Mouse (Mus musculus): Measurements from ENCODE around the gene Klf3. TPM values are rescaled to one million over a fixed set of nuclear protein-coding genes. Genes with fewer than 3 reads are reported as not detected.

The Klf3 gene
- polyA plus RNA-seq, 1 experiment from 2014 or later, result 68.1 TPM

DNA sequence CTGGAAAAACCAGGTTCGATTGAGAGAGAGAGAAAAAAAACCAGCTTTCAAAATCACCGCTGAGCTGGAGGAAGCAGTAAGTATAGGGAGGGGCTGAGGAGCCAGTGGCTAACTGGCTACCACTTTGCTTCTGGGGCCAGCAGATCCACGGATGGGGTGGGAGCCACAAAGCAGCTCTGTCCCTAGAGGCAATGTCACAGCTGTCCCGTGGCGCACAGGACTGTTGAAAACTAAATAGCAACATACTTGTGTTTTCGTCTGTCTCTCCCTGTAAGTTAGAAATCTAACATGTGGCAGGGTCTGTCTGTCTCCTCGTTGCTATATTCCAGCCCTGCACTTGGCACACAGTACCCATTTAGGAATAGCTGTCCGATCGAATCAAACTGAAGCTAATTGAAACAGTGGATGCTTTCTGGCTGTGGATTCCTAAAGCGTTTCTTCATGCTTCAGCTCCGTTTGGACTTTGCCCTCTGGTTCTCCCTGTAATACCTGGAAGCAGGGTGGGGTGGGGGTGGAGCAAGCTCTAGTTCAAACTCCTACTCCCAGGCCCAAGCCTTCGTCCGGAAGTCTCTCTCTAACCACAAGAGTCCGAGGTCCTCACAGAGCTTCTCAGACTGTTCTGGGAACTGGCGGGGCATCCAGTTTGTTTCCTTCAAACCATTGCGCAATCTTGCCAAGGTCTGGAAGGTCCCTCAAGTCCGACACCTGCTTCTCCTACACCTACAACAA lies 58.4 kb downstream of the Klf3 start:
- Histone ChIP-seq H3K27ac (ENCODE audit: low read length) (peak overlapping the region; percentile 94), H3K36me3 (ENCODE audit: control insufficient read depth, insufficient read depth, low read length) (no peaks in the 10 kb centered on the region), H3K4me2 (ENCODE audit: low read depth, low read length) (peak overlapping the region; percentile 64), H3K27me3 (replicated peaks; ENCODE audit: control insufficient read depth, insufficient read depth, low read length) (no peaks in the 10 kb centered on the region), H3K9me3 (ENCODE audit: control insufficient read depth, low read length) (no peaks in the 10 kb centered on the region), H3K4me1 (ENCODE audit: control insufficient read depth, insufficient read depth, low read length) (peaks cover 39% of the 10 kb centered on the region), H3K4me3 (ENCODE audit: low read length) (peak overlapping the region; percentile 34), H3K9ac (ENCODE audit: low read depth, low read length) (peak overlapping the region; percentile 67)
- 22% methylated on average over 17 of the region's 17 CpGs for WGBS
- ATAC-seq, result peak; percentile 90

DNA sequence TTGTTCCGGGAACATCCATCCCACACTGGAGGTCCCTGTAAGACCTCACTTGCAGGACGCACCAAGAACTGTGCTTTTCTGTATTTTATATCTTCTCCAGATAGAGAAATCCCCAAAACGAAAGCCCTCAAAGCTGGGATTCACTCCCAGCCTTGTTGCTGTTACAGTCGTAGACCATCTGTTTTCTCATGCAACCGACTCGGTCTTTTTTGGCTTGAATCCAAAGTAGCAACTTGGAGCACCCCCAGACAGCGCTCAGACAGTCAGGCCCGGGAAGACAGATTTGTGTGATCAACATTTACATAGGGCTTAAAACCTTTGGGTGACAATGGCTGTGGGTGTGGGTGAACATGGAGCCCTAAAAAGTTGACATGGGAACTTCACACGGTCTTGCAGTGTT lies 59.1 kb downstream of the Klf3 start:
- H3K27ac ChIP-seq (ENCODE audit: low read length), result peak overlapping the region; percentile 94
- WGBS, result 29% methylated on average over 9 of the region's 9 CpGs
- H3K27me3 ChIP-seq (replicated peaks; ENCODE audit: control insufficient read depth, insufficient read depth, low read length), result no peaks in the 10 kb centered on the region
- H3K9ac ChIP-seq (ENCODE audit: low read depth, low read length), result peak overlapping the region; percentile 7; the same call in 1 of the 2 replicates
- peak; percentile 17 for ATAC-seq
- H3K36me3 ChIP-seq (ENCODE audit: control insufficient read depth, insufficient read depth, low read length), result no peaks in the 10 kb centered on the region
- H3K9me3 ChIP-seq (ENCODE audit: control insufficient read depth, low read length), result no peaks in the 10 kb centered on the region
- peak overlapping the region; percentile 21; the same call in 1 of the 2 replicates for H3K4me2 ChIP-seq (ENCODE audit: low read depth, low read length)
- peaks cover 41% of the 10 kb centered on the region for H3K4me1 ChIP-seq (ENCODE audit: control insufficient read depth, insufficient read depth, low read length)
- H3K4me3 ChIP-seq (ENCODE audit: low read length), result no peak overlapping the region

DNA sequence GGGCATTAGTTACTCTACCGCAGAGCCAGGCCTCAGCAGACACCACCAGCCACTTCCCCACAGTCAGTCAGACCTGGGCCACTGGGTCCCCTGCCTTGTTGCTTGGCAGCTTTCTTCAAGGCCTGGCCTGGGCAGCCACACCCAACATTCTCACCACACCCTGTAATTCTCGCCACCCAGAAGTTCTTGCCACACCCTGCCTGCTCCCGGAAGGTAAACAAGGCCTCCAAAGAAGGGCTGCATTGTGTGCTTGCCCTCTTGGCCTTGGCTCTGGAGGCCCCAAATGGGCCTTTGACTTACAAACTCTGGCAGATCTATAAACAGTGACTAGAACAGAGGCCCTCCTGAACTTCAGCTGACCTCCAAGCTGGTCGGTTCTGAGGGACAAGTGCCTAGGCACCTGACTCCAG lies 61.5 kb downstream of the Klf3 start:
- Histone ChIP-seq H3K4me2 (ENCODE audit: low read depth, low read length) (peak overlapping the region; percentile 28; the same call in 1 of the 2 replicates), H3K27me3 (replicated peaks; ENCODE audit: control insufficient read depth, insufficient read depth, low read length) (no peaks in the 10 kb centered on the region), H3K4me3 (ENCODE audit: low read length) (no peak overlapping the region), H3K27ac (ENCODE audit: low read length) (peak overlapping the region; percentile 90), H3K36me3 (ENCODE audit: control insufficient read depth, insufficient read depth, low read length) (no peaks in the 10 kb centered on the region), H3K9me3 (ENCODE audit: control insufficient read depth, low read length) (no peaks in the 10 kb centered on the region), H3K4me1 (ENCODE audit: control insufficient read depth, insufficient read depth, low read length) (peaks cover 41% of the 10 kb centered on the region), H3K9ac (ENCODE audit: low read depth, low read length) (peak overlapping the region; percentile 21; the same call in 1 of the 2 replicates)
- peak; percentile 80 for ATAC-seq
- 34% methylated on average over 4 of the region's 4 CpGs for WGBS

DNA sequence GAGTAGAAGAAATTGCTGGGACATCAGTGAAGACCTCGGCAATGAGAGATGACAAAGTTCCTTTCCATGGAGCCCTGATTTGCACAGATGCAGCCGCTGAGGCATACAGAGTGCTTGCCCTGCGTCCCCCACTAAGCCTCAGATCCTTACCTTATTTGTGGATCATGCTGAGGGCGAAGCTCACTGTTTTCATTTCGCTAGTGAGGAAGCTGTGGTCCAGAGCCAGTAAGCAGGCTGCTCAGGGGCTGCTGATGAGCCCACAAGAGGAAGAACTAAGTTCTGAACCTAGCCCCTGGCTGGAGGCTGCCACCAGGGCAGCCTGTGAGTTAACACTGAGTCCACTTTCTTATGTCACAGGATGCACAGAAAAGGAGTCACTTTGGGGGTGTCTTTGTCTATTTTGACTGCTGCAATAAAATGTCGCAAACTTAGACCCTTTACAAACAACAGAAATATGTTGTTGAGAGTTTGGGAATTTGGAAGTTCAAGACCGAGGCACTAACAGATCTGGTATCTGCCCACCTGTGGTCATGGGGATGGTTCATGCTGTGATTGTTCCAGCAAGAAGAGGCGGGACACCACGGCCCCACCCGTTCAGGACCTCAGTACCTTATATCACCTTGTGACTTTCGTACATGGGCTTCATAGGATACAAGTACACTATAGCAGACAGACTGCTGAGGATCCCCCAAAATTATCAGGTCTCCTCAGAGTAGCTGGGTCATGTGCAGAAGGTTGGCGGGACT lies 62.2 kb downstream of the Klf3 start:
- 59% methylated on average over 12 of the region's 12 CpGs for WGBS
- peak overlapping the region; percentile 21; the same call in 1 of the 2 replicates for H3K9ac ChIP-seq (ENCODE audit: low read depth, low read length)

DNA sequence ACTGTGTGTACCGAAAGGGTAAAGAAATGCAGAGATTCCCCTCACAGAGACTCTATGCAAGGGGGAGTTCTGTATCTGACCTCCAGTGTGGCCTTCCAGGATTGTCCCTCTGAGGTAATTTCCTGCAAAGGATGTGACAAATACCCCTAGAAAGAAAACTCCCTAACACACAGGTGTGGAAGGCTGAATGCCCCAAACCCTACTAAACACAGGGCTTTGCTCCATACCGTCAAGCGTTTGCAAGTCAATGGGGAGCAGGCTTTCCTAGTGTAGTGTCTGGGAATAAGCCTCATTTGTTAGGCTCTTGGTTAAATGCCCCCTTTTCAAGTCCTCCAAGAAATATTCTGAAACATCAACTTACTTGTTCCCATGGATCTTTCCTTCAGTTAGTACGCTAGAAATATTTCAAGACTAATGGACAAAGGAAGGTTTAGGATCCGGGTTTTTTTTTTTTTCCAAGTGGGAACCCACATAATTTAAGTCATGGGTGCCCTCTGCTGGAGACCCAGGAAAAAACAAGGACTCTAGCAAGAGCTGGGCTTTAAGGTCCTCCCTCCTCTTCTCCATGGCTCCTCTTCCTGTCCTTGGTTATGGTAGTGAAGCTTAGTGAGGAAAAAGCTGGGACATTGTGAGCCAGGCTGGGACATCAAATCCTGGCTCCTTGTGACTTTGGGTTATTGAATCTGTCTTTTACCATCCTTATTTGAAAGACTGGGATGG lies 63.3 kb downstream of the Klf3 start:
- WGBS, result 35% methylated on average over 5 of the region's 5 CpGs
- Histone ChIP-seq H3K27me3 (replicated peaks; ENCODE audit: control insufficient read depth, insufficient read depth, low read length) (no peaks in the 10 kb centered on the region), H3K36me3 (ENCODE audit: control insufficient read depth, insufficient read depth, low read length) (no peaks in the 10 kb centered on the region), H3K27ac (ENCODE audit: low read length) (peak overlapping the region; percentile 90), H3K4me3 (ENCODE audit: low read length) (no peak overlapping the region), H3K4me1 (ENCODE audit: control insufficient read depth, insufficient read depth, low read length) (peaks cover 32% of the 10 kb centered on the region), H3K9me3 (ENCODE audit: control insufficient read depth, low read length) (no peaks in the 10 kb centered on the region), H3K4me2 (ENCODE audit: low read depth, low read length) (no peak overlapping the region), H3K9ac (ENCODE audit: low read depth, low read length) (0 out of 2 replicates have a peak overlapping the region, but pooled peaks have one; percentile 15)
- no peak for ATAC-seq

More for the DNA sequence above, 62.2 kb downstream of the Klf3 start:
- H3K27ac ChIP-seq (ENCODE audit: low read length), result peak overlapping the region; percentile 90
- H3K9me3 ChIP-seq (ENCODE audit: control insufficient read depth, low read length), result no peaks in the 10 kb centered on the region
- H3K36me3 ChIP-seq (ENCODE audit: control insufficient read depth, insufficient read depth, low read length), result no peaks in the 10 kb centered on the region
- peaks cover 38% of the 10 kb centered on the region for H3K4me1 ChIP-seq (ENCODE audit: control insufficient read depth, insufficient read depth, low read length)
- no peaks in the 10 kb centered on the region for H3K27me3 ChIP-seq (replicated peaks; ENCODE audit: control insufficient read depth, insufficient read depth, low read length)
- 0 out of 2 replicates have a peak overlapping the region, but pooled peaks have one; percentile 7 for H3K4me2 ChIP-seq (ENCODE audit: low read depth, low read length)
- H3K4me3 ChIP-seq (ENCODE audit: low read length), result no peak overlapping the region
- ATAC-seq, result peak; percentile 0; the same call in 1 of the 2 replicates

DNA sequence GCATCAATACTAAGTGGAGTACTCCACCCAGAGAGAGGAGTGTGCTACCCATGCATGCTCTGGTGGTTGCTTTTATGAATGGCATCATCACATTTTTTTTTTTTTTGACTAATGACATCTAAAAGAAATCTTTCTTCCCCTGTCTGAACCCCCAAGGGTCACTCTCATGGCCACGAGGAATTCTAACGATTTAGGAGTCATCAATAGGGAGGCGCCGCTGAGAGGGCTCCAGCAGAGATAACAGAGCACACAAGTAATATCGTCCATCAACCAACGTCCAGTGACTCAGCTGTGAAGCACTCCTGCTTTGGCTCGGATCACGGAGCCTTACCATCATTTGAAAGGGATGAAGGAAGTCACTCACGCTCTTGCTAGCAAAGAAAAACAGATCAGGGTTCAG lies 63.9 kb downstream of the Klf3 start:
- Histone ChIP-seq H3K27ac (ENCODE audit: low read length) (no peak overlapping the region), H3K36me3 (ENCODE audit: control insufficient read depth, insufficient read depth, low read length) (no peaks in the 10 kb centered on the region), H3K4me1 (ENCODE audit: control insufficient read depth, insufficient read depth, low read length) (peaks cover 26% of the 10 kb centered on the region), H3K4me2 (ENCODE audit: low read depth, low read length) (no peak overlapping the region), H3K9me3 (ENCODE audit: control insufficient read depth, low read length) (no peaks in the 10 kb centered on the region), H3K9ac (ENCODE audit: low read depth, low read length) (no peak overlapping the region), H3K4me3 (ENCODE audit: low read length) (no peak overlapping the region), H3K27me3 (replicated peaks; ENCODE audit: control insufficient read depth, insufficient read depth, low read length) (no peaks in the 10 kb centered on the region)
- ATAC-seq, result no peak
- 35% methylated on average over 9 of the region's 9 CpGs for WGBS

DNA sequence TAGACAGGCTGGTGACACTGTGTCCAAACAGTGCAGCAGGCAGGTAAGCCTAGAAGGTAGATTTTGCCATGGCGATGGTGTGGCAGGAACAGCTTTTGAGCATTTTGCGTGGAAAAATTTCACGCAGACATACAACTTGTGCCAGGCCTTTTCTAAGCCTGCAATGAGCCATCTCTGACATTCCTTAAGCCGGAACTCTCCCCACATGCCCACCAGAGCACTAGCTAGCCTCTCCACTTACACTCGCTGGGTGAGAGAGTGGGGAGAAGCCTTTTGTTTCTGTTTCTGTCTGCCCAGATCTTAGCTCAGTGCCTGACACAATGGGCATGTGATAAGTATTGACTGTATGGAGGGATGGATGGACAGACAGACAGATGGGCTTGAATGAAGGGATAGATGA lies 64.4 kb downstream of the Klf3 start:
- H3K9me3 ChIP-seq (ENCODE audit: control insufficient read depth, low read length), result no peaks in the 10 kb centered on the region
- no peak overlapping the region for H3K4me2 ChIP-seq (ENCODE audit: low read depth, low read length)
- no peaks in the 10 kb centered on the region for H3K36me3 ChIP-seq (ENCODE audit: control insufficient read depth, insufficient read depth, low read length)
- ATAC-seq, result no peak
- 93% methylated on average over 5 of the region's 5 CpGs for WGBS
- no peak overlapping the region for H3K27ac ChIP-seq (ENCODE audit: low read length)
- H3K4me3 ChIP-seq (ENCODE audit: low read length), result no peak overlapping the region
- peaks cover 23% of the 10 kb centered on the region for H3K4me1 ChIP-seq (ENCODE audit: control insufficient read depth, insufficient read depth, low read length)
- H3K27me3 ChIP-seq (replicated peaks; ENCODE audit: control insufficient read depth, insufficient read depth, low read length), result no peaks in the 10 kb centered on the region
- no peak overlapping the region for H3K9ac ChIP-seq (ENCODE audit: low read depth, low read length)

DNA sequence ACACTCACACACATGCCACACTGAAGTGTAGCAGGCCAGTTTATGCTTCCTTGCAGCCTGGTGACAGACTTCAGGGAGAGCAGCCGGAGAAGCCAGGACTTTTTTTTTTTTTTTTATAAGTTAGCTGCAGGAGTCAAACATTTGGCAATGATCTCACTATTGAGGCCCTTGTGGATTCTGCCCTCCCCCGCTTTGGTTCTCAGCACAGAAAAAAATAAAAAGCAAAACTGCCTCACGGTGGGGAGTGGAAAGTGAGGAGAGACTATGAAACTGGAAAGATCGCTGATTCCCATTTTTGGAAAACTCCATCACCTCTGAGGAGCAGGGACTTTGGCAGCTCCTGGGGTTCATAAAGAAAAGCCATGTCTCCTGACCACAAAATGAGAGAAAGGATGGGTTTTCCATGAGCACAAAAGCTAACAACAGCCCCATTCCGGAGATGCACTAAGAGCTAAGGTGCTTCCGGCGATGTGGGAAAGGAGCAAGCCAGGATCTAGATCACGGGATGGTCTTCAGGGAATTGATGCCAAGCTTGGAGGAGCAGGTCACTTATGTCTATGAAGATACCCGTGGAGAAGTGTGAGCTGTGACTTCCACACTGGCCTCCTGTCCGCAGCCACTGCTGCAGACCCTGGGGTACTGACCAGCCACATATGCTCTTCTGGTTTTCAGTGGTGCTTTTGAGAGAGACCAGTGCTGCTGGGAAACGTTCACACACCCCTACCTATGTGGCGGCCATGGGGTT lies 73.1 kb downstream of the Klf3 start:
- Histone ChIP-seq H3K27ac (ENCODE audit: low read length) (peak overlapping the region; percentile 65), H3K9me3 (ENCODE audit: control insufficient read depth, low read length) (0 out of 2 replicates have a peak, but pooled peaks cover 3% of the 10 kb centered on the region), H3K9ac (ENCODE audit: low read depth, low read length) (peak overlapping the region; percentile 1; the same call in 1 of the 2 replicates), H3K4me1 (ENCODE audit: control insufficient read depth, insufficient read depth, low read length) (peaks cover 18% of the 10 kb centered on the region; the same call in 1 of the 2 replicates), H3K27me3 (replicated peaks; ENCODE audit: control insufficient read depth, insufficient read depth, low read length) (no peaks in the 10 kb centered on the region), H3K4me2 (ENCODE audit: low read depth, low read length) (no peak overlapping the region), H3K4me3 (ENCODE audit: low read length) (no peak overlapping the region), H3K36me3 (ENCODE audit: control insufficient read depth, insufficient read depth, low read length) (no peaks in the 10 kb centered on the region)
- 0 out of 2 replicates have a peak, but pooled peaks have one; percentile 16 for ATAC-seq
- 69% methylated on average over 12 of the region's 12 CpGs for WGBS
